Mouse (Mus musculus): ENCODE results near the gene Tmem88b. TPM values are rescaled to one million over a fixed set of nuclear protein-coding genes. Genes with fewer than 3 reads are reported as not detected.
"Not testable (repeated sequence)": the region's sequence is repeated elsewhere in the genome, so short reads cannot be mapped to it uniquely, and the experiment has no call there.

Gene Tmem88b
- total RNA-seq, 2 experiments from 2014 or later = 16.4 to 16.8 TPM

- DNase-seq (ENCODE audit: extremely low spot score in 1 of 2, low spot score in 2 of 2) = peak; percentile 91 to 93
- TF ChIP-seq CTCF (IDR thresholded peaks at IDR 0.05) = no peak
- intact Hi-C loops (cut with DNase I) = no loop called here
- H3K27ac ChIP-seq = peak within 1 kb of the TSS; percentile 96
- peak within 1 kb of the TSS; percentile 100 for H3K4me3 ChIP-seq
Observed at GRCm38 (mm10) chr4:155811929-155812664, 26.4 kb upstream of the Tmem88b start, which contains the start of gene Ccnl2. TSS of gene Ccnl2 (plus strand) at chr4:155812489.

DNA sequence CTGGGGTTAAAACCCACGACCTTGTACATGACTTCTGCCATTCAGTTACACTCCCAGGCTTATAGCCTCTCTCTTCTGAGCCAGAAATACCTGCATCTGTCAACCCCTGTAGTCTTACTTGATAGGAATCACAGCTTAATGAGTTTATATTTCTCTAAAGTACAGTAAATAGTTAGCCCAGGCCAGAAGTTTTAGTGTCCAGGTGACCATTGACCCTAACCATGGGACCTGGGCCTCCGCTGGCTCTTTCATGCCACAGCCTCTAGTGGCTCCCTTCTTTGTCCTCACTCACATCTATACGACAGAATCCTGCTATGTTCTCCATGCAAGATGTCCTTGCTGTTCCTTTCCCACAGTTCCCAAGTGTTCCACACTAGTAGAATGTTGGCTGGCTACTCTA lies 22.2 kb upstream of the Tmem88b start:
- H3K27ac ChIP-seq = no peak overlapping the region
- no peak overlapping the region for H3K4me3 ChIP-seq
- DNase-seq (ENCODE audit: extremely low spot score in 1 of 2, low spot score in 2 of 2) = no peak
- TF ChIP-seq CTCF (IDR thresholded peaks at IDR 0.05) = no peak
- intact Hi-C loops (cut with DNase I) = no loop called here

GRCm38 (mm10) chr4:155803340-155804041 lies 17.8 kb upstream of the Tmem88b start:
- Histone ChIP-seq H3K4me3 (peak overlapping the region; percentile 88), H3K27ac (peak overlapping the region; percentile 81)
- no peak for TF ChIP-seq CTCF (IDR thresholded peaks at IDR 0.05)
- intact Hi-C loops (cut with DNase I) = loop anchor here (1.0 kb wide), 1 partner anchor 28 kb away; the partner anchor contains the start of gene Aurkaip1
- DNase-seq (ENCODE audit: extremely low spot score in 1 of 2, low spot score in 2 of 2) = peak; percentile 94 to 97

- intact Hi-C loops (cut with DNase I) = loop anchor here (1.0 kb wide), 1 partner anchor 28 kb away; the partner anchor contains the start of gene Aurkaip1
- peak; percentile 20 for TF ChIP-seq CTCF (IDR thresholded peaks at IDR 0.05)
- peak within 1 kb of the TSS; percentile 88 for H3K4me3 ChIP-seq
Observed at GRCm38 (mm10) chr4:155802741-155803339, 17.2 kb upstream of the Tmem88b start, which contains the start of gene Mrpl20. TSS of gene Mrpl20 (plus strand) at chr4:155802878.

DNA sequence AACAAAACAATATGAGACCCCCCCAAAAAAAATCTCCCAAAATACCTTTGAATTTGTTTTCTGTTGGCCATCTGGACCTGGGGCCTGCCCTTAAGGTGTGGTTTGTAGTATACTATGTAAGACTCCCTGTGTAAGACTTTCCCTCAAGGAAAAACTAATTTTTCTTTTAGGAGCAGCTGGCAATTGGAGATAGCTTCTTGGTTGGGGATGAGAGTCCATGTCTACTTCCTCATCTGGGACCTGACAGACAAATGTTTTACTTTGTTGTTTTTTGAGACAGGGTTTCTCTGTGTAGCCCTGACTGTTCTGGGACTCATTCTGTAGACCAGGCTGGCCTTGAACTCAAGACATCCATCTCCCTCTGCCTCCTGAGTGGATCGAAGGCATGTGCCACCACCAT lies 16.4 kb upstream of the Tmem88b start:
- DNase-seq (ENCODE audit: extremely low spot score in 1 of 2, low spot score in 2 of 2) = no peak
- TF ChIP-seq CTCF (IDR thresholded peaks at IDR 0.05) = no peak
- Histone ChIP-seq H3K4me3 (no peak overlapping the region), H3K27ac (no peak overlapping the region)
- intact Hi-C loops (cut with DNase I) = no loop called here

More at GRCm38 (mm10) chr4:155802741-155803339, 17.2 kb upstream of the Tmem88b start, which contains the start of gene Mrpl20:
- peak within 1 kb of the TSS; percentile 81 for H3K27ac ChIP-seq
- no peak for DNase-seq (ENCODE audit: extremely low spot score in 1 of 2, low spot score in 2 of 2)

- no peak overlapping the region for H3K4me3 ChIP-seq
- DNase-seq (ENCODE audit: extremely low spot score in 1 of 2, low spot score in 2 of 2) = no peak
- no peak overlapping the region for H3K27ac ChIP-seq
- intact Hi-C loops (cut with DNase I) = no loop called here
- TF ChIP-seq CTCF (IDR thresholded peaks at IDR 0.05) = no peak
Observed at GRCm38 (mm10) chr4:155793730-155794129, 8.1 kb upstream of the Tmem88b start.

GRCm38 (mm10) chr4:155791240-155791933 lies 5.7 kb upstream of the Tmem88b start:
- DNase-seq (ENCODE audit: extremely low spot score in 1 of 2, low spot score in 2 of 2) = no peak
- TF ChIP-seq CTCF (IDR thresholded peaks at IDR 0.05) = no peak
- intact Hi-C loops (cut with DNase I) = no loop called here
- no peak overlapping the region for H3K27ac ChIP-seq
- no peak overlapping the region for H3K4me3 ChIP-seq

DNA sequence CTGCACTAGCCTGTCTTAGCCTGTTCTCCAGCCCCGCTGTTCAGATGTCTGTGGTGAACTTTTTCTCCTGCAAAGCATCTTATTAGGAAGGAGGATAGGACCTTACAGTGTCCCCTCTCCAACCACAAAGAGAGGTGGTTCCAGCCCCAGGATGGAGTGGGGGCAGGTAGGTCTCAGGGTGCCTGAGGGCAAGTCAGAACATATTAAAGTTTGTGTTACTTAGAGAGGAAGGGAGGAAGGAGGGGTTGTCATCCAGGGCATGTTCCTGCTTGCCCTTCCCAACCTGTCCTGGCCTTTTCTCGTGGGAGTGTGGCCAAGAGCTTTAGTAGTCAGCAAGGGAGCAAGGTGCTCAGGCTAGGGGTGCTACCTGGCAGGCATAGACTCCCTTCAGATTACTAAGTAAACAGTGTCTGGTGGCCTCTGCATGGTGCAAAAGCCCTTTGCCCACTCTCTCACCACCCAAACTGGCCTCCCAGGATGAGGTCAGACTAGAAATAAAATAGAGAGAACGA lies 5.0 kb upstream of the Tmem88b start:
- no peak for TF ChIP-seq CTCF (IDR thresholded peaks at IDR 0.05)
- intact Hi-C loops (cut with DNase I) = no loop called here
- no peak overlapping the region for H3K27ac ChIP-seq
- no peak for DNase-seq (ENCODE audit: extremely low spot score in 1 of 2, low spot score in 2 of 2)
- H3K4me3 ChIP-seq = no peak overlapping the region

- no peak for DNase-seq (ENCODE audit: extremely low spot score in 1 of 2, low spot score in 2 of 2)
- H3K27ac ChIP-seq = no peak within 1 kb of the TSS
- TF ChIP-seq CTCF (IDR thresholded peaks at IDR 0.05) = no peak
- no peak within 1 kb of the TSS for H3K4me3 ChIP-seq
- intact Hi-C loops (cut with DNase I) = no loop called here
Observed at GRCm38 (mm10) chr4:155790021-155790489, 4.4 kb upstream of the Tmem88b start, which contains the start of gene Ankrd65. TSS of gene Ankrd65 (plus strand) at chr4:155790439.

- DNase-seq (ENCODE audit: extremely low spot score in 1 of 2, low spot score in 2 of 2); intact Hi-C loops (cut with DNase I); H3K4me3 ChIP-seq; H3K27ac ChIP-seq: not testable (repeated sequence)
Observed at GRCm38 (mm10) chr4:155788833-155789232, 3.2 kb upstream of the Tmem88b start.

DNA sequence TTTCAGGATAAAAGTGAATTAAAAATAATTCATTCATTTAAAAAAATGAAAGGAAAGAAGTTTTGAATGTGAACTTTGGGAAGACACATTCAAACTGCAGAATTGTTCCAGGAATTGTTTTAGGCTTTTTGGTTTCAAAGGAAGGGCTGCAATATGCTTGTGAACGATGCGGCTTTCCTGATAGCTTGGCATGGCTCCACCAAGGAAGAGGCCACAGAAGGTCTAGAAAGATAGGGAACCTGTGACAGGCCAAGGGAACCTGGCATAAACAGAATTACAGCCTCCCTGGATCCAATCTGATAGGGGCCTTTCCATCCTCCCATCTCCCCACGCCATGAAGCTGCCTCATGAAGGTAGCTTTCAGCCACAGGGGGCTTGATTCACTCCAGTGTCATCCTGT lies 2.6 kb upstream of the Tmem88b start:
- Histone ChIP-seq H3K27ac (no peak overlapping the region), H3K4me3 (no peak overlapping the region)
- TF ChIP-seq CTCF (IDR thresholded peaks at IDR 0.05) = no peak
- no peak for DNase-seq (ENCODE audit: extremely low spot score in 1 of 2, low spot score in 2 of 2)
- intact Hi-C loops (cut with DNase I) = no loop called here
